Mouse (Mus musculus) neural tube, embryonic 15.5 days (tissue): ENCODE results near the gene Nsrp1. TPM values are rescaled to one million over a fixed set of nuclear protein-coding genes. Genes with fewer than 3 reads are reported as not detected.
"Not testable (repeated sequence)": the region's sequence is repeated elsewhere in the genome, so short reads cannot be mapped to it uniquely, and the experiment has no call there.

ENCODE experiments used
- ATAC-seq: fragments of 200-750 bp; cut with Nextera tagmentation; 2 replicates; pipeline ENCODE4 v1.8.0; 2017; ENCODE audit warnings: mild to moderate bottlenecking, moderate TSS enrichment, moderate library complexity; ENCODE audit not compliant: low FRiP score
- H3K27ac ChIP-seq: fragments of 300-500 bp; sonication (generic); replicated peaks from 2 replicates; pipeline ENCODE4 v1.5.1; 2015; ENCODE audit warnings: mild to moderate bottlenecking, inconsistent platforms
- H3K27me3 ChIP-seq: fragments of 300-500 bp; sonication (generic); replicated peaks from 2 replicates; pipeline ENCODE4 v1.6.1; 2015; ENCODE audit warnings: inconsistent platforms
- H3K36me3 ChIP-seq: fragments of 300-500 bp; sonication (generic); 2 replicates; pipeline ENCODE4 v1.6.1; 2015; ENCODE audit warnings: inconsistent platforms
- H3K4me1 ChIP-seq: fragments of 300-500 bp; sonication (generic); 2 replicates; pipeline ENCODE4 v1.6.1; 2015; ENCODE audit warnings: inconsistent platforms
- H3K4me2 ChIP-seq: fragments of 300-500 bp; sonication (generic); 2 replicates; pipeline ENCODE4 v1.6.1; 2015; ENCODE audit warnings: inconsistent platforms, mild to moderate bottlenecking, moderate library complexity
- H3K4me3 ChIP-seq: fragments of 300-500 bp; sonication (generic); replicated peaks from 2 replicates; pipeline ENCODE4 v1.5.1; 2015; ENCODE audit warnings: mild to moderate bottlenecking, inconsistent platforms
- H3K9ac ChIP-seq: fragments of 300-500 bp; sonication (generic); replicated peaks from 2 replicates; pipeline ENCODE4 v1.6.1; 2015; ENCODE audit warnings: mild to moderate bottlenecking, inconsistent platforms
- H3K9me3 ChIP-seq: fragments of 300-500 bp; sonication (generic); replicated peaks from 2 replicates; pipeline ENCODE4 v1.6.1; 2016; ENCODE audit warnings: inconsistent platforms
- WGBS: fragments of 180-500 bp; shearing (Covaris S2); methylation state at CpG from one replicate; pipeline ENCODE4 v1.1.7; 2015; ENCODE audit warnings: mixed read lengths; 5-methylcytosine and 5-hydroxymethylcytosine counted together
- polyA plus RNA-seq: library from polyadenylated mRNA; unstranded; fragments of >200 nt; fragmentation: Nextera tagmentation; extraction: Ambion mirVana; gene quantifications from 2 replicates; pipeline ENCODE4 v1.2.1, GENCODE M21; 2015

Gene Nsrp1
- 45.5 and 61.8 TPM in 2 replicates for polyA plus RNA-seq

GRCm38 (mm10) chr11:77078273-77079134 lies at the start of gene Nsrp1:
Gene Nsrp1, minus strand, starts transcription at chr11:77078435.
- H3K9me3 ChIP-seq = no peaks in the 10 kb centered on the region
- peaks cover 20% of the 10 kb centered on the region for H3K36me3 ChIP-seq
- H3K27ac ChIP-seq = peak within 1 kb of the TSS; percentile 93
- peak within 1 kb of the TSS; percentile 94 for H3K4me2 ChIP-seq
- peak within 1 kb of the TSS; percentile 79 for H3K4me3 ChIP-seq
- peak within 1 kb of the TSS; percentile 54 for H3K9ac ChIP-seq
- ATAC-seq = peak; percentile 99
- WGBS = 4% methylated on average over 48 of the region's 48 CpGs
- H3K4me1 ChIP-seq = peaks cover 14% of the 10 kb centered on the region
- H3K27me3 ChIP-seq = peaks cover 16% of the 10 kb centered on the region; the same call in 1 of the 2 replicates

DNA sequence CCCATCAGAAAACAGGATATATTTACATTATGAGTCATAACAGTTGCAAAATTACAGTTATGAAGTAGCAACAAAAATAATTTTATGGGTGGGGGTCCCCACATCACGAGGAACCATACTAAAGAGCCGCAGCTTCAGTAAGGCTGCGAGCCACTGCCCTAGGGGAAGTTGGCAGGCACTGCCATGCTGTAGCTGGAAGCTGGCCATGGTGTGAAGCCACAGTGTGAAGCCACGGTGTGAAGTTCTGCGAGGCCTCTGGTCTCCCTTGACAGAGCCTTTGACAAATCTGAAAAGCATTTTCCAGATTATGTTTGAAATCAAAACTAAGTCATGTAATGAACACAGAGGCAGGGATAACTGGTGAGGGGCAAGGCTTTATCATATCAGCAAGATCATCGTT lies 32.9 kb upstream of the Nsrp1 start:
- H3K4me1 ChIP-seq = no peaks in the 10 kb centered on the region
- H3K9ac ChIP-seq = no peak overlapping the region
- no peak for ATAC-seq
- H3K4me2 ChIP-seq = no peak overlapping the region
- no peaks in the 10 kb centered on the region for H3K36me3 ChIP-seq
- 77% methylated on average over 6 of the region's 6 CpGs for WGBS
- H3K27me3 ChIP-seq = no peaks in the 10 kb centered on the region
- H3K9me3 ChIP-seq = no peaks in the 10 kb centered on the region
- no peak overlapping the region for H3K4me3 ChIP-seq
- H3K27ac ChIP-seq = no peak overlapping the region

- H3K9ac ChIP-seq = no peak overlapping the region
- H3K4me3 ChIP-seq = no peak overlapping the region
- no peaks in the 10 kb centered on the region for H3K36me3 ChIP-seq
- no peak for ATAC-seq
- 90% methylated on average over 6 of the region's 6 CpGs for WGBS
- H3K4me1 ChIP-seq = no peaks in the 10 kb centered on the region
- H3K9me3 ChIP-seq = no peaks in the 10 kb centered on the region
- no peaks in the 10 kb centered on the region for H3K27me3 ChIP-seq
- H3K4me2 ChIP-seq = no peak overlapping the region
- no peak overlapping the region for H3K27ac ChIP-seq
These were observed 30.2 kb upstream of the Nsrp1 start for GRCm38 (mm10) chr11:77108442-77108841.

DNA sequence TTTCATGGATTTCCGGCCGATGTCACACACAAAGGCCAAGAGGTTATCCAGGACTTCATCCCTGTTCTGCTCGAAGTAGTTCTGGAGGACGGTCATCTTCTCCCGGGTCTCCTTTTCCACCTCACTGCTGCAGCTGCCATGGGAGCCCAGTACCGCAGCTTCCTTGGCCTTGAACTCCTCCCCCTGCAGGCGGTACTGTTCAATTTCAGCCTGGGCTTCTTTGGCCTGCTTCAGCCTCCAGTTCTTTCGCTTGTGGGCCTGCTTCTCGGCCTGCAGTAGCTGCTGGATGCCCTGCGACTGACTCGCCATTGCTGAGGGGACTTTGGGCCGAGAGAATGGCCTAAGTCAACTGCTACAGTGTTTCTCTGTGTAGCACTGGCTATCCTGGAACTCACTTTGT lies 29.6 kb upstream of the Nsrp1 start:
- WGBS = 76% methylated on average over 12 of the region's 12 CpGs
- not testable (repeated sequence) for H3K4me2 ChIP-seq, ATAC-seq, H3K27ac ChIP-seq, H3K9me3 ChIP-seq, H3K4me1 ChIP-seq, H3K27me3 ChIP-seq, H3K4me3 ChIP-seq, H3K9ac ChIP-seq, H3K36me3 ChIP-seq

DNA sequence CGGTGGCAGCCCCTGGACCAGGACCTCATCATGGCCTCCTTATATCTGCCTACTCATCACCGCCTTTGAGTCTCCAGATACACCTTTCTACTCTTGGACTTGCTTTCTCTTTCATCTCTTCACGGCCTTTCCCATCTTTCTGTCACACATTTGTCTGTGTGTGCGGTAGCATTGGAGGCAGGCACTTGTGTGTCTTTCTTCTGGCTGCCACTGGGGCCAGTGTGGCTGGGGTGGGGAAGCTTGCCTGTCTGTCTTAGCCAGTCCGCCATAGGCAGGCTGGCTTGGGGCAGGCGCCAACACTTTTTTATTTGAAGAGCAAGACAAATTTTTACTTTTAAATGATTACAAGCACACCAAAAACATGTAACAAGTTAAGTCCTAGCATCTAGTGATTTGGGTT lies 28.7 kb upstream of the Nsrp1 start:
- 97% methylated on average over 6 of the region's 6 CpGs for WGBS
- H3K9me3 ChIP-seq = no peaks in the 10 kb centered on the region
- no peaks in the 10 kb centered on the region for H3K27me3 ChIP-seq
- no peak for ATAC-seq
- no peak overlapping the region for H3K4me2 ChIP-seq
- H3K27ac ChIP-seq = no peak overlapping the region
- H3K4me1 ChIP-seq = no peaks in the 10 kb centered on the region
- H3K9ac ChIP-seq = no peak overlapping the region
- H3K4me3 ChIP-seq = no peak overlapping the region
- H3K36me3 ChIP-seq = no peaks in the 10 kb centered on the region

- no peak for ATAC-seq
- no peaks in the 10 kb centered on the region for H3K36me3 ChIP-seq
- H3K9ac ChIP-seq = no peak overlapping the region
- 15% methylated on average over 10 of the region's 10 CpGs for WGBS
- no peaks in the 10 kb centered on the region for H3K9me3 ChIP-seq
- no peak overlapping the region for H3K27ac ChIP-seq
- H3K4me3 ChIP-seq = no peak overlapping the region
- 0 out of 2 replicates have a peak, but pooled peaks cover 2% of the 10 kb centered on the region for H3K27me3 ChIP-seq
- H3K4me2 ChIP-seq = peak overlapping the region; percentile 19; the same call in 1 of the 2 replicates
- 0 out of 2 replicates have a peak, but pooled peaks cover 2% of the 10 kb centered on the region for H3K4me1 ChIP-seq
These were observed 22.1 kb upstream of the Nsrp1 start for GRCm38 (mm10) chr11:77100137-77100937.

DNA sequence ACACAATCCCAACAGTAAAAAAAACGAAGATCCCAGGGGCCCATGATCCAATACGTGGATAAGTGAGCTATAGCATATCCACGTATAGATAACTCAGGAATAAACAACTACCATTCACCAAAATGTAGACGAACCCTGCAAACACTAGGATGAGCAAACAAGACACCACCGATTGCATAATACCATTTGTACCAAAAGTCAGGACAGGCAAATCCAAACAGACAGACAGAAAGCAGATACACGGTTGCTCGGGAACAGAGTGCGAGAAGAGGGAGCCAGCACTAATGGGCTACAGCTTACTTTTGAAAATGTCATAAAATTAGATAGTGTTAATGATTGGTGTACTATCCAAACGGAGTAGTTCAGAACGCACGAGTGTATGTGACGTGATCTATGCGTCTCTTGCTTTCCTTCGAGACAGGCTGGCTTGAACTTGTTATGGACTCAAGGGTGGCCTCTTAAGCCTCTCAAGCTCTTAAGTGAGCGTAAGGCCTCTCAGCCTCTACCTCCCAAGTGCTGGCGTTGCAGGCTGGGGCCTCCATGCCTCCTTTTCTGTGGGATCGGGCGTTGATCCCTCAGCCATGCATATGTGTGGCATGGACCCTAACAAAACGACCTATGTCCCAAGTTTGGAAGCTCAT lies 20.2 kb upstream of the Nsrp1 start:
- no peaks in the 10 kb centered on the region for H3K9me3 ChIP-seq
- 0 out of 2 replicates have a peak, but pooled peaks cover 2% of the 10 kb centered on the region for H3K27me3 ChIP-seq
- ATAC-seq = no peak
- H3K4me3 ChIP-seq = no peak overlapping the region
- no peaks in the 10 kb centered on the region for H3K36me3 ChIP-seq
- H3K27ac ChIP-seq = no peak overlapping the region
- H3K4me2 ChIP-seq = no peak overlapping the region
- no peak overlapping the region for H3K9ac ChIP-seq
- H3K4me1 ChIP-seq = peaks cover 7% of the 10 kb centered on the region; the same call in 1 of the 2 replicates
- WGBS = 85% methylated on average over 19 of the region's 19 CpGs

- Histone ChIP-seq H3K36me3 (no peaks in the 10 kb centered on the region), H3K27ac (no peak overlapping the region), H3K9ac (no peak overlapping the region), H3K4me2 (no peak overlapping the region), H3K9me3 (no peaks in the 10 kb centered on the region), H3K27me3 (0 out of 2 replicates have a peak, but pooled peaks cover 2% of the 10 kb centered on the region), H3K4me1 (peaks cover 11% of the 10 kb centered on the region; the same call in 1 of the 2 replicates), H3K4me3 (no peak overlapping the region)
- 78% methylated on average over 7 of the region's 7 CpGs for WGBS
- ATAC-seq = no peak
These were observed 18.8 kb upstream of the Nsrp1 start for GRCm38 (mm10) chr11:77096991-77097390.

GRCm38 (mm10) chr11:77096581-77096980 lies 18.3 kb upstream of the Nsrp1 start:
- Histone ChIP-seq H3K9me3 (no peaks in the 10 kb centered on the region), H3K4me1 (peaks cover 11% of the 10 kb centered on the region; the same call in 1 of the 2 replicates), H3K4me2 (no peak overlapping the region), H3K27ac (no peak overlapping the region), H3K4me3 (no peak overlapping the region), H3K9ac (no peak overlapping the region), H3K27me3 (0 out of 2 replicates have a peak, but pooled peaks cover 2% of the 10 kb centered on the region), H3K36me3 (no peaks in the 10 kb centered on the region)
- WGBS = 72% methylated on average over 3 of the region's 3 CpGs
- no peak for ATAC-seq

DNA sequence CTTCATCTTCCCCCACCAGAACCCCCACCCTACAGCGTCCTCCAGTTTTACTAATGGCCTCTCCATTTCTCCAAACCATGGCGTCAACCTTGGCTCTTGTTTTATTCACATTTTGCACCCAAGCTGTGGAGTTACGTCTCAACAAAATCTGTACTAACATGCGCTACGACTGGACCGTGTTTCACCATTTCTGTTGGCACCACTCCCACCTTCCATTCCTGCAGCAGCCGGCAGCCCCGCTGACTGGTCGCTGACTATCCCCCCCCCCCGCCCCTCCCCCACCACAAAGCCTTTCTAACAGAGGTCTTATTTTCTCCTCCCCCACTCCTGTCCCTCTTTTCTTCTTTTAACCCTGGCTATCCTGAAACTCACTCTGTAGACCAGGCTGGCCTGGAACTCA lies 17.0 kb upstream of the Nsrp1 start:
- WGBS = 59% methylated on average over 9 of the region's 10 CpGs

GRCm38 (mm10) chr11:77094136-77094535 lies 15.9 kb upstream of the Nsrp1 start:
- WGBS = 74% methylated on average over 8 of the region's 8 CpGs
- Histone ChIP-seq H3K4me2 (no peak overlapping the region), H3K27ac (no peak overlapping the region), H3K9ac (no peak overlapping the region), H3K9me3 (no peaks in the 10 kb centered on the region), H3K4me3 (no peak overlapping the region), H3K4me1 (peaks cover 9% of the 10 kb centered on the region; the same call in 1 of the 2 replicates), H3K36me3 (no peaks in the 10 kb centered on the region), H3K27me3 (0 out of 2 replicates have a peak, but pooled peaks cover 2% of the 10 kb centered on the region)
- ATAC-seq = no peak

More for the DNA sequence above, 17.0 kb upstream of the Nsrp1 start:
- Histone ChIP-seq H3K27ac (no peak overlapping the region), H3K9me3 (no peaks in the 10 kb centered on the region), H3K9ac (no peak overlapping the region), H3K36me3 (no peaks in the 10 kb centered on the region), H3K4me3 (no peak overlapping the region), H3K4me1 (peaks cover 9% of the 10 kb centered on the region; the same call in 1 of the 2 replicates), H3K27me3 (0 out of 2 replicates have a peak, but pooled peaks cover 2% of the 10 kb centered on the region), H3K4me2 (no peak overlapping the region)
- ATAC-seq = no peak
